Mouse (Mus musculus) regulatory T cell (primary cell): ENCODE measurements around the gene Dab2.

ENCODE experiments used
- in situ Hi-C: fragments of 300-600 bp; cut with MboI, MseI; formaldehyde crosslinking; loops from one replicate; pipeline ENCODE4 v1.15.1; 2025; ENCODE audit warnings: high pct_unique_total_duplicates

Dab2 gene

GRCm38 (mm10) chr15:6463361-6463923, 163.9 kb downstream of the Dab2 start:
- in situ Hi-C loops: no loop called here

GRCm38 (mm10) chr15:6466995-6467394, 167.4 kb downstream of the Dab2 start:
- in situ Hi-C loops: no loop called here

GRCm38 (mm10) chr15:6468845-6469244, 169.3 kb downstream of the Dab2 start:
- in situ Hi-C loops: no loop called here

GRCm38 (mm10) chr15:6469384-6469783, 169.8 kb downstream of the Dab2 start:
- in situ Hi-C loops: no loop called here

- in situ Hi-C loops: no loop called here
Measured at GRCm38 (mm10) chr15:6483561-6483960, 184.0 kb downstream of the Dab2 start.
